Mouse (Mus musculus) limb, embryonic 11.5 days (tissue): ENCODE results near the gene Mindy4b-ps. TPM values are rescaled to one million over a fixed set of nuclear protein-coding genes. Genes with fewer than 3 reads are reported as not detected.

Experiments
- polyA plus RNA-seq: library from polyadenylated mRNA; unstranded; fragments of >200 nt; fragmentation: Nextera tagmentation; extraction: Ambion mirVana; gene quantifications from 2 replicates; pipeline ENCODE4 v1.2.1, GENCODE M21; 2014

Mindy4b-ps gene
- polyA plus RNA-seq, 1 experiment from 2014 or later: not detected

Other genes starting within 250 kb of the Mindy4b-ps start
- 20.1 and 21.0 TPM in 2 replicates for gene Selenot, start 245.7 kb downstream of the Mindy4b-ps start, polyA plus RNA-seq
- gene Erich6, start 185.1 kb downstream of the Mindy4b-ps start, polyA plus RNA-seq: 0.08 TPM in 1 of 2 replicates, not detected in the other
- 4.2 and 5.1 TPM in 2 replicates for gene Siah2, start 129.9 kb downstream of the Mindy4b-ps start, polyA plus RNA-seq
- 0.28 and 0.44 TPM in 2 replicates for gene Clrn1, start 63.0 kb upstream of the Mindy4b-ps start, polyA plus RNA-seq
- gene Med12l, start 183.5 kb upstream of the Mindy4b-ps start, polyA plus RNA-seq: 1.6 and 2.1 TPM in 2 replicates